Mouse (Mus musculus): ENCODE measurements around the gene Gm4763.

GRCm38 (mm10) chr7:24671944-24672439, 54.7 kb downstream of the Gm4763 start:
- TF ChIP-seq EP300 (IDR thresholded peaks at IDR 0.05; ENCODE audit: low read depth in 1 of 2, low read length in 2 of 2) (no peak), CTCF (IDR thresholded peaks at IDR 0.05 in 2 of 3, conservative IDR thresholded peaks at IDR 0.05 in 1 of 3; ENCODE audit: control insufficient read depth in 1 of 3, insufficient read depth in 1 of 3, low read depth in 2 of 3, low read length in 3 of 3, poor library complexity in 1 of 3, severe bottlenecking in 1 of 3) (no peak), NRF1 (IDR thresholded peaks at IDR 0.05; ENCODE audit: insufficient read depth, low read depth, low read length, poor library complexity, severe bottlenecking) (no peak), KAT2A (conservative IDR thresholded peaks at IDR 0.05; ENCODE audit: low read depth, low read length) (no peak), POLR2A (IDR thresholded peaks at IDR 0.05; ENCODE audit: control insufficient read depth in 1 of 2, insufficient read depth in 1 of 2, low read depth in 1 of 2, low read length in 2 of 2, poor library complexity in 1 of 2) (no peak), ELF1 (IDR thresholded peaks at IDR 0.05; ENCODE audit: low read depth, low read length) (no peak), GATA1 (IDR thresholded peaks at IDR 0.05; ENCODE audit: low read depth, low read length) (no peak), TBP (IDR thresholded peaks at IDR 0.05; ENCODE audit: low read depth, low read length) (no peak), USF1 (IDR thresholded peaks at IDR 0.05; ENCODE audit: low read depth, low read length) (no peak), SIN3A (IDR thresholded peaks at IDR 0.05; ENCODE audit: low read length) (no peak)
